Mouse (Mus musculus) urinary bladder, postnatal 10 days (tissue): ENCODE measurements around the gene Scgb1b24.

Experiments used
- DNase-seq: peaks from one replicate; pipeline ENCODE4 v3.0.0; 2022; ENCODE audit warnings: low spot score

Gene Scgb1b24

GRCm38 (mm10) chr7:33743499-33743898 is at the start of gene Scgb1b24:
TSS of gene Scgb1b24 (plus strand) at chr7:33743799.
- no peak for DNase-seq

GRCm38 (mm10) chr7:33739212-33739611 is 4.4 kb upstream of the Scgb1b24 start, which contains the start of gene Scgb2b24:
TSS of gene Scgb2b24 (minus strand) at chr7:33739312.
- no peak for DNase-seq
